Mouse (Mus musculus): ENCODE data around the gene Map6. TPM values are rescaled to one million over a fixed set of nuclear protein-coding genes. Genes with fewer than 3 reads are reported as not detected.

The Map6 gene
- polyA plus RNA-seq, 2 experiments: 0.01 TPM; not detected in 1

GRCm38 (mm10) chr7:99261900-99262299, 5.3 kb upstream of the Map6 start:
- 47% methylated on average over 3 of the region's 3 CpGs for WGBS (ENCODE audit: insufficient replicate concordance)
- TF ChIP-seq CTCF (IDR thresholded peaks at IDR 0.05; ENCODE audit: low read depth): peak; percentile 29; the same call in 1 of the 2 replicates
- TF ChIP-seq EP300 (IDR thresholded peaks at IDR 0.05; ENCODE audit: low read depth): no peak
- no peak for ATAC-seq (ENCODE audit: insufficient read depth)

GRCm38 (mm10) chr7:99263509-99263908, 3.7 kb upstream of the Map6 start:
- Histone ChIP-seq H3K9me3 (ENCODE audit: control insufficient read depth, low read length) (no peaks in the 10 kb centered on the region), H3K27me3 (ENCODE audit: control insufficient read depth, insufficient read depth, low read length) (peaks cover 30% of the 10 kb centered on the region), H3K4me1 (replicated peaks; ENCODE audit: control insufficient read depth in 2 of 2, insufficient read depth in 2 of 2, low read length in 1 of 2) (no peaks in the 10 kb centered on the region), H3K27ac (no peak overlapping the region), H3K9ac (replicated peaks) (no peak overlapping the region), H3K4me3 (ENCODE audit: insufficient read depth in 1 of 2, low read depth in 2 of 2, low read length in 2 of 2) (no peak overlapping the region), H3K36me3 (replicated peaks; ENCODE audit: control insufficient read depth, insufficient read depth, low read depth) (no peaks in the 10 kb centered on the region), H3K4me2 (ENCODE audit: low read depth) (no peak overlapping the region)
- TF ChIP-seq EP300 (IDR thresholded peaks at IDR 0.05; ENCODE audit: low read depth) (no peak), CTCF (IDR thresholded peaks at IDR 0.05; ENCODE audit: low read depth) (no peak)
- 18% methylated on average over 4 of the region's 4 CpGs for whole genome bisulfite sequencing (ENCODE audit: insufficient replicate concordance)
- no peak for DNase-seq (ENCODE audit: low read depth in 3 of 3, low spot score in 3 of 3)
- no peak for ATAC-seq (ENCODE audit: insufficient read depth)

More at GRCm38 (mm10) chr7:99261900-99262299, 5.3 kb upstream of the Map6 start:
- no peaks in the 10 kb centered on the region for H3K36me3 ChIP-seq (replicated peaks; ENCODE audit: control insufficient read depth, insufficient read depth, low read depth)
- H3K9ac ChIP-seq (replicated peaks): no peak overlapping the region
- no peak overlapping the region for H3K27ac ChIP-seq
- DNase-seq (ENCODE audit: low read depth in 3 of 3, low spot score in 3 of 3): no peak
- H3K27me3 ChIP-seq (ENCODE audit: control insufficient read depth, insufficient read depth, low read length): peaks cover 14% of the 10 kb centered on the region
- H3K9me3 ChIP-seq (ENCODE audit: control insufficient read depth, low read length): no peaks in the 10 kb centered on the region
- no peak overlapping the region for H3K4me2 ChIP-seq (ENCODE audit: low read depth)
- H3K4me3 ChIP-seq (ENCODE audit: insufficient read depth in 1 of 2, low read depth in 2 of 2, low read length in 2 of 2): no peak overlapping the region
- no peaks in the 10 kb centered on the region for H3K4me1 ChIP-seq (replicated peaks; ENCODE audit: control insufficient read depth in 2 of 2, insufficient read depth in 2 of 2, low read length in 1 of 2)

- H3K4me3 ChIP-seq (ENCODE audit: insufficient read depth in 1 of 2, low read depth in 2 of 2, low read length in 2 of 2): no peak overlapping the region
- H3K9ac ChIP-seq (replicated peaks): no peak overlapping the region
- H3K4me1 ChIP-seq (replicated peaks; ENCODE audit: control insufficient read depth in 2 of 2, insufficient read depth in 2 of 2, low read length in 1 of 2): no peaks in the 10 kb centered on the region
- H3K9me3 ChIP-seq (ENCODE audit: control insufficient read depth, low read length): no peaks in the 10 kb centered on the region
- no peak for TF ChIP-seq CTCF (IDR thresholded peaks at IDR 0.05; ENCODE audit: low read depth)
- no peak for TF ChIP-seq EP300 (IDR thresholded peaks at IDR 0.05; ENCODE audit: low read depth)
- H3K27ac ChIP-seq: no peak overlapping the region
- no peak for DNase-seq (ENCODE audit: low read depth in 3 of 3, low spot score in 3 of 3)
- peaks cover 41% of the 10 kb centered on the region for H3K27me3 ChIP-seq (ENCODE audit: control insufficient read depth, insufficient read depth, low read length)
- H3K4me2 ChIP-seq (ENCODE audit: low read depth): no peak overlapping the region
- no peaks in the 10 kb centered on the region for H3K36me3 ChIP-seq (replicated peaks; ENCODE audit: control insufficient read depth, insufficient read depth, low read depth)
- ATAC-seq (ENCODE audit: insufficient read depth): no peak
These were observed 2.6 kb upstream of the Map6 start for GRCm38 (mm10) chr7:99264597-99264996.

GRCm38 (mm10) chr7:99267897-99268505, 754 bp downstream of the Map6 start:
- TF ChIP-seq CTCF (IDR thresholded peaks at IDR 0.05; ENCODE audit: low read depth) (no peak), EP300 (IDR thresholded peaks at IDR 0.05; ENCODE audit: low read depth) (no peak)
- Histone ChIP-seq H3K4me2 (ENCODE audit: low read depth) (peak overlapping the region; percentile 32), H3K4me3 (ENCODE audit: insufficient read depth in 1 of 2, low read depth in 2 of 2, low read length in 2 of 2) (peak overlapping the region in 1 of 2 experiments; percentile 26; a peak in 2 of 4 replicates), H3K9me3 (ENCODE audit: control insufficient read depth, low read length) (no peaks in the 10 kb centered on the region), H3K4me1 (replicated peaks; ENCODE audit: control insufficient read depth in 2 of 2, insufficient read depth in 2 of 2, low read length in 1 of 2) (no peaks in the 10 kb centered on the region), H3K9ac (replicated peaks) (no peak overlapping the region), H3K36me3 (replicated peaks; ENCODE audit: control insufficient read depth, insufficient read depth, low read depth) (no peaks in the 10 kb centered on the region), H3K27me3 (ENCODE audit: control insufficient read depth, insufficient read depth, low read length) (peaks cover 60% of the 10 kb centered on the region), H3K27ac (no peak overlapping the region)
- no peak for DNase-seq (ENCODE audit: low read depth in 3 of 3, low spot score in 3 of 3)
- WGBS (ENCODE audit: insufficient replicate concordance): under 1% methylated on average over 59 of the region's 59 CpGs
- ATAC-seq (ENCODE audit: insufficient read depth): no peak

- no peaks in the 10 kb centered on the region for H3K9me3 ChIP-seq (ENCODE audit: control insufficient read depth, low read length)
- H3K27me3 ChIP-seq (ENCODE audit: control insufficient read depth, insufficient read depth, low read length): peaks cover 60% of the 10 kb centered on the region
- peak overlapping the region in 1 of 2 experiments; percentile 26; a peak in 2 of 4 replicates for H3K4me3 ChIP-seq (ENCODE audit: insufficient read depth in 1 of 2, low read depth in 2 of 2, low read length in 2 of 2)
- 2% methylated on average over 29 of the region's 29 CpGs for WGBS (ENCODE audit: insufficient replicate concordance)
- no peak overlapping the region for H3K27ac ChIP-seq
- H3K9ac ChIP-seq (replicated peaks): no peak overlapping the region
- ATAC-seq (ENCODE audit: insufficient read depth) (no peak), DNase-seq (ENCODE audit: low read depth in 3 of 3, low spot score in 3 of 3) (no peak)
- no peaks in the 10 kb centered on the region for H3K4me1 ChIP-seq (replicated peaks; ENCODE audit: control insufficient read depth in 2 of 2, insufficient read depth in 2 of 2, low read length in 1 of 2)
- TF ChIP-seq CTCF (IDR thresholded peaks at IDR 0.05; ENCODE audit: low read depth) (no peak), EP300 (IDR thresholded peaks at IDR 0.05; ENCODE audit: low read depth) (no peak)
- peak overlapping the region; percentile 32 for H3K4me2 ChIP-seq (ENCODE audit: low read depth)
- no peaks in the 10 kb centered on the region for H3K36me3 ChIP-seq (replicated peaks; ENCODE audit: control insufficient read depth, insufficient read depth, low read depth)
These were observed 1.3 kb downstream of the Map6 start for GRCm38 (mm10) chr7:99268506-99268900.

Data from liver, embryonic 14.5 days (tissue).